Mouse (Mus musculus) embryonic facial prominence, embryonic 13.5 days (tissue): Measurements from ENCODE around the gene Ift81. TPM values are rescaled to one million over a fixed set of nuclear protein-coding genes. Genes with fewer than 3 reads are reported as not detected.

Experiments
- ATAC-seq: fragments of 200-750 bp; cut with Nextera tagmentation; 2 replicates; pipeline ENCODE4 v1.8.0; 2017; ENCODE audit warnings: low read depth; ENCODE audit not compliant: insufficient number of reproducible peaks, insufficient read depth, low FRiP score, low TSS enrichment
- H3K27ac ChIP-seq: fragments of 300-500 bp; sonication (generic); 2 replicates; pipeline ENCODE4 v1.5.1; 2015; ENCODE audit warnings: moderate library complexity, mild to moderate bottlenecking, inconsistent platforms
- H3K27me3 ChIP-seq: fragments of 300-500 bp; sonication (generic); 2 replicates; pipeline ENCODE4 v1.6.1; 2015; ENCODE audit warnings: mild to moderate bottlenecking, inconsistent platforms
- H3K36me3 ChIP-seq: fragments of 300-500 bp; sonication (generic); 2 replicates; pipeline ENCODE4 v1.6.1; 2015; ENCODE audit warnings: mild to moderate bottlenecking, inconsistent platforms
- H3K4me1 ChIP-seq: fragments of 300-500 bp; sonication (generic); 2 replicates; pipeline ENCODE4 v1.6.1; 2015; ENCODE audit warnings: inconsistent platforms
- H3K4me2 ChIP-seq: fragments of 300-500 bp; sonication (generic); 2 replicates; pipeline ENCODE4 v1.6.1; 2015; ENCODE audit warnings: moderate library complexity, mild to moderate bottlenecking, inconsistent platforms
- H3K4me3 ChIP-seq: fragments of 300-500 bp; sonication (generic); 2 replicates; pipeline ENCODE4 v1.5.1; 2015; ENCODE audit warnings: mild to moderate bottlenecking, inconsistent platforms
- H3K9ac ChIP-seq: fragments of 300-500 bp; sonication (generic); 2 replicates; pipeline ENCODE4 v1.6.1; 2015; ENCODE audit warnings: mild to moderate bottlenecking, inconsistent platforms
- H3K9me3 ChIP-seq: fragments of 300-500 bp; sonication (generic); 2 replicates; pipeline ENCODE4 v1.6.1; 2016; ENCODE audit warnings: inconsistent platforms
- WGBS: fragments of 180-500 bp; shearing (Covaris S2); methylation state at CpG from one replicate; pipeline ENCODE4 v1.1.7; 2015; ENCODE audit warnings: mixed read lengths; 5-methylcytosine and 5-hydroxymethylcytosine counted together
- polyA plus RNA-seq: library from polyadenylated mRNA; unstranded; fragments of >200 nt; fragmentation: Nextera tagmentation; extraction: Ambion mirVana; gene quantifications from 2 replicates; pipeline ENCODE4 v1.2.1, GENCODE M21; 2015

Gene Ift81
- polyA plus RNA-seq, 1 experiment from 2014 or later: 49.9 TPM

- Histone ChIP-seq H3K4me1 (peaks cover 9% of the 10 kb centered on the region), H3K36me3 (peaks cover 8% of the 10 kb centered on the region; the same call in 1 of the 2 replicates), H3K9me3 (no peaks in the 10 kb centered on the region), H3K27me3 (no peaks in the 10 kb centered on the region), H3K4me3 (no peak overlapping the region), H3K4me2 (no peak overlapping the region), H3K9ac (no peak overlapping the region), H3K27ac (no peak overlapping the region)
- 83% methylated on average over 6 of the region's 6 CpGs for WGBS
- no peak for ATAC-seq
These were observed 70.9 kb downstream of the Ift81 start for GRCm38 (mm10) chr5:122543392-122543791.

- Histone ChIP-seq H3K9ac (no peak overlapping the region), H3K4me3 (no peak overlapping the region), H3K36me3 (peaks cover 13% of the 10 kb centered on the region), H3K9me3 (no peaks in the 10 kb centered on the region), H3K4me1 (peaks cover 1% of the 10 kb centered on the region), H3K4me2 (no peak overlapping the region), H3K27me3 (no peaks in the 10 kb centered on the region), H3K27ac (no peak overlapping the region)
- 85% methylated on average over 8 of the region's 8 CpGs for WGBS
- no peak for ATAC-seq
These were observed 72.4 kb downstream of the Ift81 start for GRCm38 (mm10) chr5:122541871-122542270.

GRCm38 (mm10) chr5:122538077-122538476 lies 76.2 kb downstream of the Ift81 start:
- Histone ChIP-seq H3K27ac (no peak overlapping the region), H3K27me3 (no peaks in the 10 kb centered on the region), H3K9me3 (no peaks in the 10 kb centered on the region), H3K36me3 (peaks cover 13% of the 10 kb centered on the region), H3K4me1 (no peaks in the 10 kb centered on the region), H3K4me3 (no peak overlapping the region), H3K9ac (no peak overlapping the region), H3K4me2 (no peak overlapping the region)
- whole genome bisulfite sequencing: 96% methylated on average over 11 of the region's 11 CpGs
- ATAC-seq: no peak

- Histone ChIP-seq H3K36me3 (peaks cover 13% of the 10 kb centered on the region), H3K9me3 (no peaks in the 10 kb centered on the region), H3K4me3 (no peak overlapping the region), H3K27me3 (no peaks in the 10 kb centered on the region), H3K27ac (no peak overlapping the region), H3K9ac (no peak overlapping the region), H3K4me1 (no peaks in the 10 kb centered on the region), H3K4me2 (no peak overlapping the region)
- ATAC-seq: no peak
- 92% methylated on average over 5 of the region's 5 CpGs for WGBS
These were observed 76.7 kb downstream of the Ift81 start for GRCm38 (mm10) chr5:122537654-122538053.

- WGBS: 80% methylated on average over 8 of the region's 8 CpGs
- Histone ChIP-seq H3K4me2 (no peak overlapping the region), H3K4me3 (no peak overlapping the region), H3K27ac (no peak overlapping the region), H3K4me1 (peaks cover 16% of the 10 kb centered on the region), H3K9ac (no peak overlapping the region), H3K9me3 (no peaks in the 10 kb centered on the region), H3K27me3 (no peaks in the 10 kb centered on the region), H3K36me3 (peaks cover 5% of the 10 kb centered on the region; the same call in 1 of the 2 replicates)
- ATAC-seq: no peak
These were observed 80.4 kb downstream of the Ift81 start for GRCm38 (mm10) chr5:122533884-122534283.

GRCm38 (mm10) chr5:122529913-122530604 lies 84.3 kb downstream of the Ift81 start:
- no peak overlapping the region for H3K4me2 ChIP-seq
- H3K9ac ChIP-seq: no peak overlapping the region
- peaks cover 43% of the 10 kb centered on the region for H3K4me1 ChIP-seq
- no peaks in the 10 kb centered on the region for H3K27me3 ChIP-seq
- H3K27ac ChIP-seq: peak overlapping the region; percentile 94
- H3K9me3 ChIP-seq: no peaks in the 10 kb centered on the region
- 69% methylated on average over 9 of the region's 9 CpGs for WGBS
- H3K36me3 ChIP-seq: no peaks in the 10 kb centered on the region
- ATAC-seq: no peak
- no peak overlapping the region for H3K4me3 ChIP-seq

- Histone ChIP-seq H3K9ac (peak overlapping the region; percentile 16; the same call in 1 of the 2 replicates), H3K36me3 (no peaks in the 10 kb centered on the region), H3K9me3 (no peaks in the 10 kb centered on the region), H3K4me1 (peaks cover 43% of the 10 kb centered on the region), H3K27me3 (no peaks in the 10 kb centered on the region), H3K27ac (peak overlapping the region; percentile 94), H3K4me3 (no peak overlapping the region), H3K4me2 (no peak overlapping the region)
- WGBS: 58% methylated on average over 3 of the region's 3 CpGs
- no peak for ATAC-seq
These were observed 85.0 kb downstream of the Ift81 start for GRCm38 (mm10) chr5:122529316-122529715.

GRCm38 (mm10) chr5:122528591-122528990 lies 85.7 kb downstream of the Ift81 start:
- Histone ChIP-seq H3K27ac (peak overlapping the region; percentile 94), H3K4me1 (peaks cover 43% of the 10 kb centered on the region), H3K4me3 (no peak overlapping the region), H3K9me3 (no peaks in the 10 kb centered on the region), H3K27me3 (no peaks in the 10 kb centered on the region), H3K4me2 (0 out of 2 replicates have a peak overlapping the region, but pooled peaks have one; percentile 55), H3K36me3 (no peaks in the 10 kb centered on the region), H3K9ac (no peak overlapping the region)
- no peak for ATAC-seq
- WGBS: 52% methylated on average over 3 of the region's 3 CpGs

GRCm38 (mm10) chr5:122527761-122528160 lies 86.6 kb downstream of the Ift81 start:
- 14% methylated on average over 11 of the region's 11 CpGs for WGBS
- Histone ChIP-seq H3K4me1 (peaks cover 43% of the 10 kb centered on the region), H3K36me3 (no peaks in the 10 kb centered on the region), H3K9me3 (no peaks in the 10 kb centered on the region), H3K4me3 (peak overlapping the region; percentile 28), H3K27ac (peak overlapping the region; percentile 94), H3K9ac (peak overlapping the region; percentile 61), H3K4me2 (peak overlapping the region; percentile 55), H3K27me3 (no peaks in the 10 kb centered on the region)
- no peak; the same call in 1 of the 2 replicates for ATAC-seq

GRCm38 (mm10) chr5:122526878-122527730 lies 87.2 kb downstream of the Ift81 start:
- 0 out of 2 replicates have a peak overlapping the region, but pooled peaks have one; percentile 1 for H3K9ac ChIP-seq
- H3K4me2 ChIP-seq: peak overlapping the region; percentile 55
- peaks cover 43% of the 10 kb centered on the region for H3K4me1 ChIP-seq
- peak overlapping the region; percentile 28 for H3K4me3 ChIP-seq
- no peak for ATAC-seq
- no peaks in the 10 kb centered on the region for H3K9me3 ChIP-seq
- H3K27ac ChIP-seq: peak overlapping the region; percentile 94
- no peaks in the 10 kb centered on the region for H3K27me3 ChIP-seq
- 53% methylated on average over 15 of the region's 15 CpGs for WGBS
- no peaks in the 10 kb centered on the region for H3K36me3 ChIP-seq

- Histone ChIP-seq H3K27ac (peak overlapping the region; percentile 94; the same call in 1 of the 2 replicates), H3K4me3 (no peak overlapping the region), H3K9me3 (no peaks in the 10 kb centered on the region), H3K9ac (no peak overlapping the region), H3K36me3 (no peaks in the 10 kb centered on the region), H3K27me3 (no peaks in the 10 kb centered on the region), H3K4me1 (peaks cover 43% of the 10 kb centered on the region), H3K4me2 (no peak overlapping the region)
- ATAC-seq: no peak
- 95% methylated on average over 9 of the region's 9 CpGs for WGBS
These were observed 87.9 kb downstream of the Ift81 start for GRCm38 (mm10) chr5:122526405-122526804.
